Mouse (Mus musculus) CD4-positive, CD25-positive, alpha-beta regulatory T cell, adult 9 weeks (primary cell): ENCODE measurements around the gene Cabp7. TPM values are rescaled to one million over a fixed set of nuclear protein-coding genes. Genes with fewer than 3 reads are reported as not detected.

Experiments
- polyA plus RNA-seq: library from polyadenylated mRNA; unstranded; fragments of 100-300 nt; shearing (Covaris generic); gene quantifications from one replicate; pipeline ENCODE4 v1.2.1, GENCODE M21; 2017

Cabp7 gene
- not detected for polyA plus RNA-seq

GRCm38 (mm10) chr11:4746733-4747132 lies at the start of gene Cabp7:
Gene Cabp7 (minus strand): TSS chr11:4746778.

GRCm38 (mm10) chr11:4704072-4704964 lies 42.3 kb downstream of the Cabp7 start, which contains the start of the genes Uqcr10 and Zmat5:
Gene Uqcr10 (minus strand): TSS chr11:4704342.
Gene Zmat5 (plus strand): TSS chr11:4704678.

Other genes starting within 250 kb of the Cabp7 start
- gene Mtmr3, start 151.9 kb downstream of the Cabp7 start, polyA plus RNA-seq, result 47.1 TPM
- not detected for gene Gm11032, start 126.7 kb downstream of the Cabp7 start, polyA plus RNA-seq
- gene Ascc2, start 109.0 kb downstream of the Cabp7 start, polyA plus RNA-seq, result 49.5 TPM
- gene Uqcr10, start 42.4 kb downstream of the Cabp7 start, polyA plus RNA-seq, result 469 TPM
- 114 TPM for gene Zmat5, start 42.1 kb downstream of the Cabp7 start, polyA plus RNA-seq
- gene Nf2, start 102.8 kb upstream of the Cabp7 start, polyA plus RNA-seq, result 27.2 TPM
- gene Nipsnap1, start 127.2 kb upstream of the Cabp7 start, polyA plus RNA-seq, result 45.5 TPM
- 56.0 TPM for gene Thoc5, start 148.5 kb upstream of the Cabp7 start, polyA plus RNA-seq
- 5.5 TPM for gene Nefh, start 201.3 kb upstream of the Cabp7 start, polyA plus RNA-seq
- gene Ap1b1, start 240.0 kb upstream of the Cabp7 start, polyA plus RNA-seq, result 137 TPM